Mouse (Mus musculus) brown adipose tissue, adult 24 weeks (tissue): Measurements from ENCODE around the gene Zfp157. TPM values are rescaled to one million over a fixed set of nuclear protein-coding genes. Genes with fewer than 3 reads are reported as not detected.
A peak's percentile ranks its signal among the peaks of the same experiment; 100 is the strongest.
"Not testable (repeated sequence)": the region's sequence is repeated elsewhere in the genome, so short reads cannot be mapped to it uniquely, and the experiment has no call there.

Source experiments
- H3K27ac ChIP-seq: fragments of 200-500 bp; replicated peaks from 2 replicates; pipeline ENCODE4 v1.5.1; 2012; ENCODE audit warnings: low read depth, mild to moderate bottlenecking, low read length
- H3K4me1 ChIP-seq: fragments of 200-500 bp; 2 replicates; pipeline ENCODE4 v1.6.1; 2012; ENCODE audit warnings: low read length, mixed read lengths; ENCODE audit not compliant: control insufficient read depth, insufficient read depth, insufficient read length
- H3K4me3 ChIP-seq: fragments of 200-500 bp; 2 replicates; pipeline ENCODE4 v1.5.1; 2012; ENCODE audit warnings: low read depth, mild to moderate bottlenecking, low read length, moderate library complexity; ENCODE audit not compliant: insufficient read depth
- polyA plus RNA-seq: library from polyadenylated mRNA; stranded (reverse); fragments of >200 nt; gene quantifications from 2 replicates; pipeline ENCODE4 v1.2.4, GENCODE M21; 2012; ENCODE audit not compliant: missing spikeins, insufficient read depth, insufficient read length

The Zfp157 gene
- 2.7 and 3.7 TPM in 2 replicates for polyA plus RNA-seq

GRCm38 (mm10) chr5:138441286-138442194, at the start of gene Zfp157:
Gene Zfp157, plus strand, starts transcription at chr5:138441468.
- peak within 1 kb of the TSS; percentile 99 for H3K4me3 ChIP-seq
- peak within 1 kb of the TSS; percentile 67; the same call in 1 of the 2 replicates for H3K27ac ChIP-seq
- H3K4me1 ChIP-seq: peaks cover 8% of the 10 kb centered on the region

GRCm38 (mm10) chr5:138397795-138398337, 43.4 kb upstream of the Zfp157 start:
- no peak overlapping the region for H3K4me3 ChIP-seq
- no peak overlapping the region for H3K27ac ChIP-seq
- H3K4me1 ChIP-seq: no peaks in the 10 kb centered on the region

- H3K4me3 ChIP-seq, H3K27ac ChIP-seq, H3K4me1 ChIP-seq: not testable (repeated sequence)
Observed at GRCm38 (mm10) chr5:138400431-138400830, 40.8 kb upstream of the Zfp157 start.

GRCm38 (mm10) chr5:138458371-138458770, 17.1 kb downstream of the Zfp157 start:
- Histone ChIP-seq H3K4me3 (no peak overlapping the region), H3K27ac (no peak overlapping the region), H3K4me1 (no peaks in the 10 kb centered on the region)

- no peaks in the 10 kb centered on the region for H3K4me1 ChIP-seq
- H3K4me3 ChIP-seq: no peak overlapping the region
- H3K27ac ChIP-seq: no peak overlapping the region
Observed at GRCm38 (mm10) chr5:138459107-138459506, 17.8 kb downstream of the Zfp157 start.

- no peak overlapping the region for H3K4me3 ChIP-seq
Observed at GRCm38 (mm10) chr5:138473601-138474000, 32.3 kb downstream of the Zfp157 start.

GRCm38 (mm10) chr5:138504548-138504947, 63.3 kb downstream of the Zfp157 start:
- H3K27ac ChIP-seq, H3K4me3 ChIP-seq, H3K4me1 ChIP-seq: not testable (repeated sequence)

More at GRCm38 (mm10) chr5:138473601-138474000, 32.3 kb downstream of the Zfp157 start:
- Histone ChIP-seq H3K4me1 (no peaks in the 10 kb centered on the region), H3K27ac (no peak overlapping the region)

Other genes with a start within 250 kb of the Zfp157 start
- gene Mblac1, start 247.2 kb upstream of the Zfp157 start, polyA plus RNA-seq: 4.6 and 5.8 TPM in 2 replicates
- gene Nxpe5, start 215.6 kb upstream of the Zfp157 start, polyA plus RNA-seq: not detected in 2 replicates
- 102 and 115 TPM in 2 replicates for gene Lamtor4, start 186.0 kb upstream of the Zfp157 start, polyA plus RNA-seq
- gene BC037034, start 177.4 kb upstream of the Zfp157 start, polyA plus RNA-seq: 5.1 and 7.1 TPM in 2 replicates
- gene Gal3st4, start 168.6 kb upstream of the Zfp157 start, polyA plus RNA-seq: not detected in 2 replicates
- not detected in 2 replicates for gene Gm43720, start 161.5 kb upstream of the Zfp157 start, polyA plus RNA-seq
- gene Gpc2, start 161.5 kb upstream of the Zfp157 start, polyA plus RNA-seq: not detected in 2 replicates
- not detected in 2 replicates for gene Stag3, start 161.2 kb upstream of the Zfp157 start, polyA plus RNA-seq
- gene Pvrig, start 99.5 kb upstream of the Zfp157 start, polyA plus RNA-seq: not detected in 2 replicates
- gene 1700123K08Rik, start 123.2 kb downstream of the Zfp157 start, polyA plus RNA-seq: not detected in 2 replicates
- 32.2 and 42.3 TPM in 2 replicates for gene Zfp68, start 178.3 kb downstream of the Zfp157 start, polyA plus RNA-seq
- gene A430033K04Rik, start 181.4 kb downstream of the Zfp157 start, polyA plus RNA-seq: 1.2 and 2.9 TPM in 2 replicates